Mouse (Mus musculus) heart, adult 18-20 months (tissue): ENCODE measurements at regions not wholly inside any gene's neighbourhood (a gene's known extent, or its start where the extent isn't known, plus 50 kb on each side); places are given as distances from the start of the nearest gene placed in this dataset.

Experiments used
- DNase-seq, 2 experiments: peaks; one replicate each; pipeline ENCODE4 v3.0.0; 2021 to 2022; ENCODE audit warnings: mixed read lengths in 1 of 2

DNA sequence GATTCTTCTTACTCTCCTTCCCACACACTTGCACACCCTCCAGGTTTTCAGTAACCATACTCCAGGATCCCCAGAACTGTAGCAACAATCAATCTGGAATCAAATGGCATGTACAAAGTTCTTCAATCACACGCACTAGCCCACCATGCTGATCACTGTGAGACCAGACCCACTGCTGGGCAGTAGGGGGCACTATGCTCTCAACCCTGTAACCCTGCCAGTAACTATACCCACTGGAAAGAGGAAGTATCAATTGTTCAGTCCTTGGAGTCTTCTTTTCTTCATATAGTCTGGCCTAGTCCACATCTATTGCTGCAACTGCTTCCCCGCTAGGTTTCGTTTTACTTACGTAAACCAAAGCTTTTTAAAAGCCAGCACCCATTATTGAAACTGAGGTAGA lies 197.8 kb upstream of the Thbs1 start:
- DNase-seq = peak; percentile 14 to 16

DNA sequence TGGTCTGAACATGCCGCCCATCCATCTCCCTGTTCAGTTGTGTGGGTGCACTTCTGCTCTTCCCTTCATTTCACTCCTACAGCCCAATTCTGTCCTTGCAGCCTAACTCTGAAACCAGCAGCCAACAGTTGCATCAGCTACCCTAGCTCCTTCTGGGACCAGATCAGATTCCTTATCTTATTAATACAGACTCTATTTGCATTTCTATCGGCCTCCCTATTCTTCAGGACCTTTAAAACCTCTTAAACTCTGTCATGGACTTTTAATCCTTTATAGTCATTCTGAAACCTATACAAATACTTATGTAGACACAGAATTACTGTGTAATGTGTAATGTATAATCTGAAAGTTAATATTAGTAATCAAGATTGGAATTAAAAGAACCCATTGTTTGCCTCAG lies 195.9 kb upstream of the Thbs1 start:
- no peak for DNase-seq

DNA sequence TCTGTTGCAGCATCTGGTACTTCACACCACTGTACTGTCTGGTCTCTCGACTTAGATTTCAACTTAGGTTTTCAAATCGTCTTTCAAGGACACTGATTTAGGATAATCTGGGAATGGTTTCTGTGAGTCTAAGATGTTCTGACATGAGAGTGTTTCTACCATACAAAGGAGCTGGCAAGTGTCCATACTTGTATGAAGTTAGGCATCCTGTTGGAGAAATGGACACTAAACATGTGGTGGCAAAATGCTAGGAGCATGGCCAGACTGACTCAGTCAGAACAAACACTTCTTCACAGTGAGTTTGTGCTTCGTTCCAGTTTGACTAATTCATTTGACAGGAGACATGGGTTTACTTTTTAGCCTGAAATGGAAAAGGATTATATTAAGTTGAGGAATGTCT lies 194.5 kb upstream of the Thbs1 start:
- DNase-seq = no peak

DNA sequence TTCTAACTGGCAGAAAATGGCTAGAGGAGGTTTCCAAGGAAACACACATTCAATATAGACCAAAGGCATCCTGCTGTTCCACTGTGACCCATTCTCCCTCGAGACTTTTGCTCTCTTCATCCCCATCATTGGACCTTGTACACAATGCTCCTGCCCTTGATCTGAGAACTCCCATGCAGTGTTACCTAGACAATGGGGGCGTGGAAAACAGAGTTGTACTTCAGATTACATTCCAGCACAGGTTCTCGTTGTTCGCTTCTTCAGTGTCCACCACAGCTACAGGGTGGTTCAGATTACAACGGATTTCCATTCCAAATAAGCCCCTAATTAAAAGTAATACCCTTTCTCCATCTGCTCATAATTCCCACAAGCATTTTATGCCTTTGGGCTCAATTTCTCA lies 186.8 kb upstream of the Thbs1 start:
- DNase-seq = no peak

DNA sequence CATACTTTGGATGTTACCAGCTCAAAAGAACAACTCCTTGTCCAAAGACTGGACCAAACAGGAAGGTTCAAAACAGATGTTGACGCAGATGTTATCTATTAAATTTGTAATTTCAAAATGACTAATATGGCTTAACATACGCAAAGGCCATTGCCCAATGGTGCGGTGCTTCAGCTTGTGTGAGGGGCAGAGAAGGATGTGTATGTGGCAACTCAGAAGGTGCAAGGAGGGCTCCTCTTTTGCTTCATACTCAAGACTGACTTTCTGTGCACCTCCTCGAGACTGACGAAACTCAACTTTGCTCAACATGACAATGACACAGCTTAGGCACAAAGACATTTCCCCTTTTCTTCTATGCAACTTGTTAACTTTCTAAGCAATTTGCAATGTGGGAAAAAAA lies 186.3 kb upstream of the Thbs1 start:
- no peak for DNase-seq

DNA sequence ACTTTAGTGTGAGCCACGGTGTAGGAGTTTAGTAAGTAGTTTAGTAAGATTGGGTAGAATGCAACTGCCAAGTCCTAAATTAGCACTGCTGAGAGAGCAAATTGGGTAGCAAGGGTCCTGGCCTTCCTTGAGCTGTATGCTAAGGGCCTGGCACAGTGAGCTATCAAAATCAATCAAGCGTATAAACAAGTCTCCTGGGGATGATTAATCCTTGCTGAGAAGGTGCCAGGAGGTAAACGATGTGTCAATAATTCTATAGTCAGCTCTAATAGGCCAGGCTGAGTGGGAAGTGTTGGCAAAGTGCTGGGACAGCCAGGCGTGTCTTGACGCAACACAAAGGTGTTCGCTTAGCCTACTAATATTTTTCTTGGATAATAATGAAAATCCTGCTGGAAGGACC lies 183.6 kb upstream of the Thbs1 start:
- DNase-seq = no peak

DNA sequence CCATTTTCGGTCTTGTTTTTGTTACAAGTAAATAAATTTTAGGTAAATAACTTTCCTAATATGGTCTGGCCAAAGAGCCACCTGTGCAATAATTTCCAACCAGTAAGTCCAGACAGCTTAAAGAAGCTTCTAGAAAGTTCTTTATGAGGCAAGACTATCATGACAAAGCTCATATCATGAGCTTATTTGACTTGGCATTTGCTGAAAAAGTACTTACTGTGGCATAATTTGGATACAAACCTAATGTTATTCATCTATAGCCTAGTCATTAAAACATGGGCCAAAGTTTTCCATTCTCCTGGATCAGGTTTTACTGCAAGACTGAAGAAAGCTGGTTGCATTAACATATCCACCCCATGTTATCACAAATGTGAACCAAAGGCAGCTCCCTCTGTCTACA lies 182.1 kb upstream of the Thbs1 start:
- no peak for DNase-seq

DNA sequence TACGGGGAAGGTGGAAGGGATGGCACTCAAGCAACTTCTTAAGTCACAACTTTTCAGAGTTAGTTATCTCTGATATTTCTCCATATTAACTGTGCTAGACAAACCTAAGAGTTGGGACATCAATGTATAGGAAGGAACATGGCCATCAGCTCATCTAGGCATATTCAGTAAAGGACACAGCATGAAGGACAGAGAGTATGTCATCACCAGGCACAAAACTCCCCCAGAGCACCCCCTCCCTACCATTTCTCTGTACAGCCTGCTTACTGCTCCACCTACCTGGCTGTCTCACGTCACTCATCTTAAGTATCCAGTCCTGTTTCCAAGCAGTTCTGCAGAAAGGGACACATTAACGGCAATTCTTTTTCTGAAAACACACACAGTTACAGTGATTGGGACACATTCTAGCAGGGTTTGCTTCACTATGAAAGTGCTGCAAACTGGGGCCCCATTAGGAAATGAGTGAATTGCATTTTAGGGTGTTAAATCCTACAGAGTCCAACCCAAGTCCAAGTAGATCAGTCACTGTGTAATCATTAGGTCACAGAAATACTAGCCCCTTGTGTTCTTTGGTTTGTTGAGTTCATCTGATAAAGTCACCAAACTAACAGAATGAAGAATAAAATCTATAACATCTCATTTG lies 180.7 kb upstream of the Thbs1 start:
- no peak for DNase-seq

DNA sequence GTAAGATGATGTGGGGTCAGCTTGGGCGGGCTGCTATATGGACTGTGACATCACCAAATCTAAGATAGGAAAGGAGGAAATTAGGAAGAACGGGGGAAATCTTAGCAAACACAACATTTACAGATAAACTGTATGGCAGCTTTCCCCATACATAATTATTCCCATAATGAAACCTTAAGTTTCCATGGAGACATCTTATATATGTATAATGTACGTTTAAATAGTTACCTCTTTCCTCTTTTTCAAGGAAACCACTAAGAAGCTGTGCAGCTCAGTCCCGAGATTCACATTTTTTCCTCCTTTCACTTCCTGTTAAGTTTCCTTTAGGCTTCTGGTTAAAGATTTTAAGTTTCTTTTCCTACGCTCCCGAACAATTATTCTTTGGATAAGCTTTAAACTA lies 175.1 kb upstream of the Thbs1 start:
- no peak for DNase-seq

DNA sequence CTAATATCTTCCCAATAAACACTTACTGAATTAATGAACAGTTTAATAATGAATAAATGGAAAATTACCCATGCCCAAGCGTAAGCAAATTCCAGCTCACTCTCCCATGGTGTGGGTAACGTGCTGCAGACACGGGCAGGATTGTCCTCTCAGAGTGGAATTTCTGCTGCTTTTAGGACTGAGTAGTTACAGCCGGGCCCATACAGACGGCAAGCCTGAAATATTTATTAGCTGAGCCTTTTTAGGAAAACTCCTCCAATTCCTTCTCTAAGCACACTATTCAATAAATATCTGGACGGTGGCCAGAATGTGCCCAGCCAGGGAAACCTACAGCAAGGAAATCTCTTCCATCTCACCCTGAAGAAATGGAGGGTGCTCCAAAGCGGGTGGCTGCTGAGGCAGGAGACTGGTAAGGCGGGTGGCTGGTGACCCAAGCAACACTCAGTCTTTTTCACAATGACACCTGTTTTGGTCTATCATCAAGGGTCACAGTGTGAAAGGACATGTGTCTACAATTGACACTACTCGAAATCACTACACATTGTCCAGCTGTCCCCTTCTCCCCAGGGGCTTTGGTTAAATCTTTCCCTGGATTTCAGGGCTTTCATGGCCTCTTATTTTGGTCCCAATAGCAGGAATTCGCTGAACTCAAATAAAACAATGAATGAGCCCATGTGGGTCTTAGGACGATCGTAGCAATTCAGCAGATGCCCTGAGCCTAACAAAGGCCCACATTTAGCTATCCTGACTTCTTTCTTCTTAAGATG lies 173.2 kb upstream of the Thbs1 start:
- DNase-seq = no peak

DNA sequence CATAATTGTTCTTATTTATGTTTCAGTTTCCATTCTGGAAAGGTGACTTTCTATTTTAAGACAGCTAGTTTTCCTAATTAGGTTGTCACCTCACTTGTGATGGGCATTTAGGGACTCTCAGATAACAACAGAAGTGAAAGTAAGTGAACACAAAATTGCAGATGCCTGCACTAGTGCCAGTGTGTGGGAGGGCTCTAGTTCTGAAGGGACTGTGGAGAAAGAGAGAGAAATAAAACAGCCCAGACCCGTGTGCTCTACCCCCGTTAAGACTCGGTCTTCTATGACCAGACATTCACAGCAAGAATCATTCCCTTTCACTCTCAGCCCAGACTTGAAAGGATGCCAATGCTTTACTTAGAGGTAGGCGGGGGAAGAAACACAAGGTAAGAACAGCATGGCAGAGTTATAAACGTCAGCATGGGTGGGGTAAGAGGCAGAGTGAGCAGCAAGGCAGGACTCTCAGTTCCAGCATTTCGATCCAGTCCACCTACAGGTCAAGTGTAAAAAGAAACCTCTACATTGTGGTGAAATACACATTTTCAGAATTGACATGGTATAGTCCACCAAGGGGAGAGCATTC lies 170.1 kb upstream of the Thbs1 start:
- peak in 1 of 2 experiments; percentile 10 for DNase-seq

DNA sequence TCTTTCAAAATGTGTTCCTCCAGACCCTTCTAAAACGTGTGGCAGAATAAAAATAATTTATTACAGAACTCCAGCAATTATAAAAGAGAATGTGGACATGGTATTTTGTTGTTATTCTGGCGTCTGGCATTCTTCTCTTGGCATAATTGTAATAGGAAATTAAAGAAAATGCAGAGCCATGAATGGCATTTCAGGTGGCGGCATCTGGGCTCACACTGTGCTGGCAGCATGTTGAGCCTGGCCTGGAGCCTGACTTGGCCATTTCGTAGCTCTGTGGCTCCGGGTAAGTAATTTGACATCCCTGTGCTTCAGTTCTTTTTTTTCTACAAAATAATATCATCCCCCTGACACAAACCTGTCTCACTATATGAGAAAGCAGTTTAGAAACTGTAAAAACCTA lies 168.0 kb upstream of the Thbs1 start:
- DNase-seq = no peak

DNA sequence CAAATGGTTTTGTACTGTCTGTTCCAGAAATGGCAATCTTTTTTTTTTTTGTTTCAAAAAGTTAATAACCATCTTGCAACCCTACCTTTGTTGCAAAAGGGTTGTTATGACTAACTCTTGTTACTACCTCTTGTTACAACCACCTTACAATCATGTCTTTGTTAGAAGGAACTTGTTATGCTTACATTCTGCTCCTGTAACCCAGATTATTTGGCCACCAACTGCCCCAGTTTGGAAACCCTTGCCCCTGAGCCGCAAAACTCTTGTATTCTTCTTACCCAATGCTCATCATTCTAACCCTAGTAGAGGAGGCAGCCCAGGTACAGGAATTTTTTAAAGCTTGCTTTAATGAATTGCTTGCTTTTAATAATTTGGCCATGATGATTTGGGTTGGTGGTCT lies 167.4 kb upstream of the Thbs1 start:
- no peak for DNase-seq

DNA sequence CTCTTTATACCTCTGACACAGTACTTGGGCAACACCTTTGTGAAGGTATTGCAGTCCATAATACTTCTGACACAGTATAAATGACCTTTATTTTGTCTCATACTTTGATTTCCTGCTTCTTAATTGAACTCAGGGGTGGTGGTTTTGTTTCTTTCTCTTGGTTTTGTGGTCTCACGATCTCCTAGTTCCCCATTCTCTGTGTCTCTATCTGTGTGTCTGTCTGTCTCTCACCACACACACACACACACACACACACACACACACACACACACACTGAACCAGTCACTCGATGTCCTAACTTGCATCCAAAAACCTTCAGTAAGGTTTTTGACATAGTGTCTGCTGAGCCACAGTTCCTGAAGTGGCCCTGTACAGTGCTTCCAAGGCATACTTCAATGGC lies 166.7 kb upstream of the Thbs1 start:
- DNase-seq = no peak

DNA sequence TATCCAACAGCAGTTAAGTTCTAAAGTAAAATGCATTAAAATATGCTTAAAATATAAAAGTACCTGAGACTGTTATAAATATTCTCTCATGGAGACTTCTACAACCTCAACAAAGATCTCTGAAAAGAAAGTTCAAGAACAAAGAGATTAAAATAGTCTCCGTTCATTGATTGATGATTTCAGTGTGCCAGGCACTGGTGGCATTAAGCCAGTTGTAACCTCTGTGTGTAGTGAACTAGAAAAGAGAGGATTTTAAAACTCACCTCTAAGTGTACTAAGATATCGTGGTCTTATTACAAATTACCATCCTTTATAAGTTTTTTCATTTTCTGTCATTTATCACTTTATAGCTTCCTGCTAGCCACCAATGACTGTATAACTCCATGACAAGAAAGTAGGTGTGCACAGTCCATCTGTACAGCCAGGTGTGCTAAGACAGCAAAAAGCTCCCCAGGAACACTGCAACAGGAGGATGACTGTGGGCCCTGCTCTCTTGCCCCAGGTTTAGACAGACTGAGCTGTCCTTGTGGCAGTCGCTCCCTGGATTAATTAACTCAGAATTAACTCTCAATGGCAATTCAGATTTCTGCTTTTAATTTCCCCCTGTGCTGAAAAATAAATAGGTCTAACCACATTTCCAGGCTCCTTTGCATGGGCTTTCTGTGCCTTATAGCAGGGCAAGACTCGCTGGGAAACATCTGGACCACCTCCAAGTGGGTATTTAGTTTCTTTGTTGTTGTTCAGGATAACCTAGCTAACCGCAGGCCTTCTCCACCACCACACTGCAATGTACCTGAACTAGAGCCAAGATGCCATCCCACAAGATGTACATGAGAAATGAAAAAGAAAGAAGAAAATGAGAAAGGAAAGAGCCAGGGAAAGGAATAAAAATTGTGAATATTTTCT lies 161.0 kb upstream of the Thbs1 start:
- no peak for DNase-seq

DNA sequence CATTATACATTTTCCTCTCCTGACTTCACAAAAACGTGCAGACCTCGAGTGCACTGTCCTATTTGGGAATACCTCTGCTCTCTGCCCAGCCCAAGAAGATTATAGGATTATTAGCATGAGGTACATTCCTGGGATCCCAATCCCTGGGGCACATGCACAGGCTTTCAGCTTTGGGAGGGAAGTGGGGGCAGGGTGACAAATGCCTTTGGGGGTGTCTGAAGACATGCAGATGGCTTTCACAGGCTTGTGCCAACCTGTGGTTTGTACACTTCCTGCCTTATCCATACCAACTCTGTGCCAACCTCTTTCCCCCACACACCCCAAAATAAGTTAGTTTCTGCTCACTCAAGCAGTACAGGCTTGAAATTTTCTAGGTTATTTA lies 160.3 kb upstream of the Thbs1 start:
- DNase-seq = no peak

DNA sequence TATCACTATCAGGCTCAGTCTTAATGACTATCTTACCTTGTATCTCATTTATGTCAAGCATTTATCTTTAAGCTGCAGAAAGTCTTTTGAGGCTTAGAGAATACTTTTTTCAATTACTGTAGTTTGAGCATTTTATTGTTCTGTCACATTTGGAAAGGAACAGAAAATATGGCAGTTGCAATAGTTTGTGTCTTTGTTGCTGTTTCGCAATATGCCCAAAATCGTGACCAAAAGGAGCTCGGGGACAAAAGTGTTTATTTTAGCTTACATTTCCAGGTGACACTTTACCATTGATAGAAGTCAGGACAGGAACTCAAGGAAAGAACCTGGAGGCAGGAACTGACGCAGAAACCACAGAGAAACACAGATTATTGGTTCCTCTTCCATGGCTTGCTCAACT lies 152.9 kb upstream of the Thbs1 start:
- no peak for DNase-seq

DNA sequence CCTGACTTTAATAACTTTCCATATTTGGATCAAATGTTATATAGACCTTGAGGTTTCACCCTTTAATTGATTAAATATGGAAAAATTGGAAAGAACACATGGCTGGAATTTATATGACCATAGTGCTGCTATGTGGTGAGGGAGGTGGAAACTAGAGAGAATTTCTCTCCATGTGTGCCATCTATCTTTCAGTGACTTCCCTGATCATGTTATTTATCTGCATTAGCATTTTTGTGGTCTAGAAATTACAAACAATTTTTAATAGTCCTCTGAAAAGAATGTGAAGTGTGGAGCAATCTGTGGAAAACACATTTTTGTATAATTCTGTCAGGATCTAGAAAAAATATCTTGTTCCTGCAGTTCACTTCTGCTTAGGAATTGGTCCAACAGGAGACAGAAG lies 152.2 kb upstream of the Thbs1 start:
- no peak for DNase-seq

DNA sequence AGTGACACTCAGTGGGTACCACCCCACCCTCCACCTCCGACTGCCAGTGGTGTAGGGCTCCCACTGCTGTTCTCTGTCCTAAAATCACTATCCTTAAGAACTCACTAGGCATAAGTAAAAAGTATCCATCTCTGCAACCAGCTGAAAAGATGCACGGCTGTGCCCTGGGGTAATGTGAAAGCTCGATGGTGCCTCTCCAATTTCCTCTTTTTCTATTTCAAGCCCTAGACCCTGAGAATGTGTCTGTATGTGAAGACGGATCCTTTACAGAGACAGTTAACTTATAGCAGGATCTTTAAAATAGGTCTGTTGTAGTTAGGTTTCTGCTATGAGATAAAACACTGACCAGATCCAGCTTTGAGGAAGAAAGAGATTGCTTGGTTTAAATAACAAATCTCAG lies 149.1 kb upstream of the Thbs1 start:
- peak; percentile 2 to 7 for DNase-seq

DNA sequence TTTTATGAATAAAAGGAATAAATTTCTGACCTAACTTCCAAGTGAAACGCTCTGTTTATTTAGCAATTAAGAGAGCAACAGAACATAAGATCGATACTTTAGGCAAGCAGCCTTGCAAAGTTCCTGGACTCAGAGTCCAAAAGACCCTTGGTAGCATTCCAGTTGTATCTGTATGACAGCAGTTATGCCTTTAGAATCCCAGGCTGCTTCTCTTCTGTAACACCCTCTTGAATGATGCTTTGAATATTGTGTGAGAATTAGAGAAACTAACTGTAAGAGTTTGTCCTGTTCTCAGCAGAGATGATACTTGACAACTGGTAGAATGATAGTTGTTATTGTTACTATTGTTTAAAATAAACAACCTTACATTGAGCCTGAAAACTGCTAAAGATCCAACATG lies 148.2 kb upstream of the Thbs1 start:
- no peak for DNase-seq

DNA sequence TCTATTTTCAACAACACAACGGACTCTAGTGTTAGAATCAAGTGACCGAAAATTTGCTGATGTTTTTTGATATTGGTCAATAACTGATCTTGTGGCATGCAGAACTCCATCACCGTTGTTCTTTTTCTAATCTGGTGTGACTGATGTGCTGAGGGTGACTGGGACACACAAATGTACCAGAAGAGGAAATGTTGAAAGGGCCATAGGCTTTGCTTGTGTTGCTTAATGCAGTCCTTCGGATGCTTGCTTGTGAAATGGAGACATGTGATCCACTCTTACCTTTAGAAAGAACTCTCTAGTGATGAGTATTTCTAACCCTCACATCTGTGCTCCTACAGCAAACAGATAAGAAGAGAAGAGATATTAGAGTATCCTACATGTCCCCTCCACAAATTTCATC lies 145.9 kb upstream of the Thbs1 start:
- DNase-seq = no peak

DNA sequence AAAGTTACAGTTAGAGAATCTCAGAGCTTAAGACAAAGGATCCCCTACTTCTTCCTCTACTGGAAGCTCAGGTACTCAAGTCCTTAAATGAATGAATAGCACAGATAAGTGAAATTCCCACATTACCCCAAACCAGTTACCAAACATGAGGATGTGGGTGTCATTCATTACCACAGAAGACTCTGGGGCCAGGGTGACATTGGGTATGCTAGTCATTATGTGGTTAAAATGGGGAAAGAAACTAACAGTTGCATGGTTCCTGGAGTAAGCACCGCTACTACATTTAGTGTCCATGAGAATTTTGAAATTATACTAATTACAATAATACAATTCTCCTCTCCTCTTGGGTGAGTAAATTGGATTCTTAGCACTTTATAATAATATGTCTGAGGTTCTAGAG lies 142.9 kb upstream of the Thbs1 start:
- DNase-seq = no peak

DNA sequence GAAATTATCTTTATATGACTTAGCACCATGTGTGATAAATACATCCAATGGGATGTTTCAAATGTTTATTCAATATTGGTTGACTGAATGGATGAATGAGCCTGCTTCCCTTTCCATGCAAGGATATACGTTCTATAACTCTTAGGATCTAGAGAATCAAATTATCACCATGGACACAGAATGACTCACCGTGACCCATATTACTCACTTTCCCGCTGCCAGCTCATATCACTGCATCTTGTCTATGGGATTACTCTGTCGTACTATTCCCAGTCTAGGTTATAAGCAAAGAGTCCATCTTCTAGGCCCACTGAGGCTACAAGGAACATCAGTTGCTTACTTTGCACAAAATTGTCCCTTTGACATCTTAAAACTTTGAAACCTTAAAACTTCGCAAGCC lies 141.0 kb upstream of the Thbs1 start:
- no peak for DNase-seq
